Mouse (Mus musculus): ENCODE results near the gene Wars2.

- TF ChIP-seq POLR2A (IDR thresholded peaks at IDR 0.05; ENCODE audit: low read depth, low read length) (no peak), CTCF (IDR thresholded peaks at IDR 0.05; ENCODE audit: borderline replicate concordance, insufficient read depth, low read length) (no peak)
These were observed 137.2 kb downstream of the Wars2 start for GRCm38 (mm10) chr3:99277973-99278580.
